Mouse (Mus musculus) thymus, adult 2 months (tissue): ENCODE measurements around the gene Clcf1. TPM values are rescaled to one million over a fixed set of nuclear protein-coding genes. Genes with fewer than 3 reads are reported as not detected.

ENCODE experiments used
- DNase-seq: peaks from one replicate; pipeline ENCODE4 v3.0.0; 2021
- H3K27ac ChIP-seq: fragments of 200-500 bp; 2 replicates; pipeline ENCODE4 v1.5.1; 2012; ENCODE audit warnings: low read length, control low read depth; ENCODE audit not compliant: control insufficient read depth, insufficient read depth
- H3K27me3 ChIP-seq: fragments of 200-500 bp; 2 replicates; pipeline ENCODE4 v1.6.1; 2012; ENCODE audit warnings: mild to moderate bottlenecking, low read length, moderate library complexity, mixed read lengths; ENCODE audit not compliant: control insufficient read depth, insufficient read depth
- H3K36me3 ChIP-seq: fragments of 200-500 bp; 2 replicates; pipeline ENCODE4 v1.6.1; 2012; ENCODE audit warnings: mild to moderate bottlenecking, low read length, moderate library complexity; ENCODE audit not compliant: control insufficient read depth, insufficient read depth
- H3K4me1 ChIP-seq: fragments of 200-500 bp; replicated peaks from 2 replicates; pipeline ENCODE4 v1.6.1; 2012; ENCODE audit warnings: low read length; ENCODE audit not compliant: control insufficient read depth, insufficient read depth
- H3K4me3 ChIP-seq: fragments of 200-500 bp; 2 replicates; pipeline ENCODE4 v1.5.1; 2012; ENCODE audit warnings: mild to moderate bottlenecking, low read length, control low read depth, moderate library complexity; ENCODE audit not compliant: control insufficient read depth, insufficient read depth
- CTCF ChIP-seq: fragments of 200-500 bp; IDR thresholded peaks from 2 replicates; pipeline ENCODE4 v1.5.1; 2012; ENCODE audit warnings: mild to moderate bottlenecking, control low read depth, low read length, moderate library complexity, borderline replicate concordance; ENCODE audit not compliant: control insufficient read depth, poor library complexity, insufficient read depth; ENCODE audit errors: extremely low read depth
- POLR2A ChIP-seq: fragments of 200-500 bp; IDR thresholded peaks from 2 replicates; pipeline ENCODE4 v1.6.1; 2012; ENCODE audit warnings: mild to moderate bottlenecking, low read length, control low read depth, moderate library complexity; ENCODE audit not compliant: control insufficient read depth, poor library complexity, insufficient read depth; ENCODE audit errors: extremely low read depth
- WGBS: fragments of 180-500 bp; shearing (Covaris S2); methylation state at CpG from one replicate; pipeline ENCODE4 v1.1.7; 2018; 5-methylcytosine and 5-hydroxymethylcytosine counted together
- polyA plus RNA-seq: library from polyadenylated mRNA; depleted of rRNA; stranded (reverse); fragments of >200 nt; gene quantifications from 2 replicates; pipeline ENCODE4 v1.2.3, GENCODE M21; 2012

Clcf1 gene
- polyA plus RNA-seq, 1 experiment: 32.9 TPM

DNA sequence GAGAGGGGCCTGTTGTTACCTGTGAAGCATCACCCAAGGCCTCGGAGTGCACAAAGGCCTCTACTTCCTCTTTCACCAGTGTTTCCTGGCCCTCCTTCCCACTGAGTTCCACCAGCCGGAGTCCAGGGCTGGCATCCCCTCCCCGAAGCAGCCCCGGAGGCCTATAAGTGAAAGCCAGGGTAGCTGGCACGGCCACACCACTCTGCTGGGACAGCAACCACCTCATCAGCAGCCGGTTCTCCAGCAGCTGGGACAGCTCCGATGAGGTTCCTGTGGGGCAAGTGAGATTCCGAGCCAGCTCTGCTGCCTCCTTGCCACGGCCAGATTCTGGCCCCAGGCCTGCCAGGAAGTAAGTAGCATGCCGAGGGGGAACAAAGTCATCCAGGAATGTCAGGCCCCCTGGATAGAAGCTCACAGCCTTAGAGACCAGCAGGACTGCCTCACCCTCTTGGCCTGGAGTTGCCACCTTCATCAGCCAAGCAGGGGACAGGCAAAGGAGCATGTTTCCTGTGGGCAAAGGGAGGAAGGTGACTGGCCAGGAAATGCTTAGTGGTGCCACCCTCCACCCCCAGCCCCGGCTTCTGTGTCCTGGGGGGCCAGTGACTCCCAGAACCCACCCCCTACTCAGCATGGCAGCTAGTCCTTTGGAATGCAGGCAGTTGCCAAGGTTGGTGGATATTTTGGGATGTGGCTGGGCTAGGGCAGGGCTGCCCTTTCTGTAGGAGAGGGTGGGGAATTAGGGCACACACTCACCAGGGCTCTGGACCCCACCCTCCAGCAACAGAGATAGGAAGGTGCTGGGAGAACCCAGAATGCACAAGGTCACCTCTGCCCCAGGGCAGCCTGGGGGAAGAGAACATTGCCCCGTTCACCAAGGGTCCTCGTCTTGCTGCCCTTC lies 42.4 kb upstream of the Clcf1 start:
- Histone ChIP-seq H3K27me3 (no peaks in the 10 kb centered on the region), H3K4me3 (no peak overlapping the region), H3K4me1 (peaks cover 25% of the 10 kb centered on the region), H3K27ac (no peak overlapping the region), H3K36me3 (no peaks in the 10 kb centered on the region)
- no peak for DNase-seq
- 39% methylated on average over 13 of the region's 13 CpGs for WGBS
- TF ChIP-seq POLR2A (no peak), CTCF (no peak)

GRCm38 (mm10) chr19:4172925-4173324 lies 41.1 kb upstream of the Clcf1 start:
- 83% methylated on average over 11 of the region's 11 CpGs for WGBS
- no peaks in the 10 kb centered on the region for H3K36me3 ChIP-seq
- H3K27me3 ChIP-seq: no peaks in the 10 kb centered on the region
- DNase-seq: no peak
- TF ChIP-seq CTCF (no peak), POLR2A (no peak)
- H3K4me1 ChIP-seq: peaks cover 25% of the 10 kb centered on the region
- H3K27ac ChIP-seq: no peak overlapping the region
- no peak overlapping the region for H3K4me3 ChIP-seq

DNA sequence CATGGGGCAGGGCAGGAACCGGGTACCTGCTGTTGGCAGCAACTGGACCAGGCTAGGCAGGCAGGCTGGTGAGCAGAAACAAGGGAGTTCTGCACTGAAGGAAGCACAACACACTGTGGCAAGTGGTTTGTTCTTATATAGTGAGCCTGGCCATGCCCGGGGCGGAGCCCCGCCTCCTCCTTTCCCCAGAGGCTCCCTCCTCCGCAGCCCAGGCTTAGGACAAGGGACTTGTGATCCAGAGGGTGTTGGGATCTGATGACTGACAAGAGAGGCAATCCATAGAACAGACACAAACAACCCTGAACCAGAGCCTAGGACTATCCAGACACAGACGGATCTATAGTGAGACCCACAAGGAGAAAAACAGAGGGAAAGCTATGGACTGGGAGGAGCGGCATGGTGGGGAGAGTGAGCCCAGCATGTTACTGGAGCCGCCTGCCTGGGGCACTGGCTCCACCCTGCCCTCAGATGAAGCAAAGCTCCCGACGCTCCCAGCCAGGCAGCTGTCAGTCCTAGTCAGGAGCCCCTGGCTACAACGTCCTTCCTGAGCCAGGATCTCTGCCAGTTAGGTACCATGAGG lies 38.6 kb upstream of the Clcf1 start, which contains the start of gene Carns1:
TSS of gene Carns1 (minus strand) at position 112 of the 580 bp plus-strand sequence.
- Histone ChIP-seq H3K27ac (no peak within 1 kb of the TSS), H3K4me1 (peaks cover 17% of the 10 kb centered on the region), H3K36me3 (0 out of 2 replicates have a peak, but pooled peaks cover 10% of the 10 kb centered on the region), H3K4me3 (no peak within 1 kb of the TSS), H3K27me3 (no peaks in the 10 kb centered on the region)
- WGBS: 84% methylated on average over 11 of the region's 11 CpGs
- TF ChIP-seq CTCF (no peak), POLR2A (no peak)
- no peak for DNase-seq

GRCm38 (mm10) chr19:4180411-4180810 lies 33.6 kb upstream of the Clcf1 start:
- Histone ChIP-seq H3K36me3 (peaks cover 42% of the 10 kb centered on the region), H3K4me1 (peaks cover 26% of the 10 kb centered on the region)
- WGBS: 97% methylated on average over 7 of the region's 7 CpGs

DNA sequence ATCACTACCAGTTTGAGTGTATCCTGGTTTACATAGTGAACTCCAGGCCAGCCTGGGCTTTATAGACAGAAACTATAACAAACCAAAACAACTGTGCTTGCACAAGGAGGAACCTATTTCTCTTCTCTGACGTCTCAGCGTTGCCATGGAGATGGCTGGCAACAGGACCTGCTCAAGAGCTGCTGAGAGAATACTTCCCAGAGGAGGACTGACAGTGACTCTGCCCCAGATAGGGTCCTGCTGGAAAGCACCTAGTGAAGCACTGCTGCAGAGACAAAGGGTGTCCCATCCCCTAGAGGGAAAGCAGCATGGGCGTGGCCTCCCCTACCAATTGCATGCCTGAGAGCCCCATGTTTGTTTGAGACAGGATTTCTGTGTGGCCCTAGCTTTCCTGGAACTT lies 32.1 kb upstream of the Clcf1 start:
- WGBS: 63% methylated on average over 3 of the region's 3 CpGs
- H3K36me3 ChIP-seq: peaks cover 45% of the 10 kb centered on the region
- no peak overlapping the region for H3K27ac ChIP-seq
- no peak for DNase-seq
- H3K4me3 ChIP-seq: no peak overlapping the region
- no peaks in the 10 kb centered on the region for H3K27me3 ChIP-seq
- TF ChIP-seq POLR2A (no peak), CTCF (no peak)
- peaks cover 39% of the 10 kb centered on the region for H3K4me1 ChIP-seq

More at GRCm38 (mm10) chr19:4180411-4180810, 33.6 kb upstream of the Clcf1 start:
- H3K27ac ChIP-seq: no peak overlapping the region
- no peak for TF ChIP-seq POLR2A
- no peak for TF ChIP-seq CTCF
- no peaks in the 10 kb centered on the region for H3K27me3 ChIP-seq
- DNase-seq: no peak
- H3K4me3 ChIP-seq: no peak overlapping the region

DNA sequence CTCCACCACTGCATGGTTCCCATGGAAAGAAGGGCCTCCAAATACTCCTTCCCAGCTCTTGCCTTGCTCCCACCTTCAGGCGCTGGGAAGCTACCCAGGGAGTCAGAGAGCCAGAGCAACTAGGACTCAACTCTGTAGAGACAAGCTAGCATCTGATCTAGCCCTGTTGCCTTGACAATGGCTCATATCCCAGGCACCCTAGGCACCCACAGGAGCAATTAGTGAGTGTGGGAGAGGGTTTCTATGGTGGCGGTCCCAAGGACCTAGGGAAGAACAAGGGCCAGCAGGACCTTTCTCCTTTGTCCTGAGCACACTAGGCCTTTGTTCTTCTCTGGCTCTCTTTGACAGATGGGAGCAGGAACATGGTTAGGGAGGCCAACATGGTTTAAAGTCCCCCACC lies 30.3 kb upstream of the Clcf1 start:
- H3K4me3 ChIP-seq: no peak overlapping the region
- DNase-seq: no peak
- H3K27me3 ChIP-seq: no peaks in the 10 kb centered on the region
- TF ChIP-seq POLR2A: no peak
- no peak for TF ChIP-seq CTCF
- peaks cover 51% of the 10 kb centered on the region for H3K36me3 ChIP-seq
- WGBS: 100% methylated on average over 2 of the region's 2 CpGs
- H3K4me1 ChIP-seq: peaks cover 56% of the 10 kb centered on the region
- H3K27ac ChIP-seq: peak overlapping the region; percentile 98; the same call in 1 of the 2 replicates
